Mouse (Mus musculus) bone marrow, adult 2 months (tissue): ENCODE data around the gene Atcay.

Source experiments
- CTCF ChIP-seq: fragments of 200-500 bp; IDR thresholded peaks from 2 replicates; pipeline ENCODE4 v1.5.1; 2011; ENCODE audit warnings: low read length, control low read depth; ENCODE audit not compliant: control insufficient read depth, insufficient read depth
- POLR2A ChIP-seq: fragments of 200-500 bp; IDR thresholded peaks from 2 replicates; pipeline ENCODE4 v1.6.1; 2011; ENCODE audit warnings: low read depth, mild to moderate bottlenecking, control low read depth, low read length, borderline replicate concordance; ENCODE audit not compliant: control insufficient read depth

DNA sequence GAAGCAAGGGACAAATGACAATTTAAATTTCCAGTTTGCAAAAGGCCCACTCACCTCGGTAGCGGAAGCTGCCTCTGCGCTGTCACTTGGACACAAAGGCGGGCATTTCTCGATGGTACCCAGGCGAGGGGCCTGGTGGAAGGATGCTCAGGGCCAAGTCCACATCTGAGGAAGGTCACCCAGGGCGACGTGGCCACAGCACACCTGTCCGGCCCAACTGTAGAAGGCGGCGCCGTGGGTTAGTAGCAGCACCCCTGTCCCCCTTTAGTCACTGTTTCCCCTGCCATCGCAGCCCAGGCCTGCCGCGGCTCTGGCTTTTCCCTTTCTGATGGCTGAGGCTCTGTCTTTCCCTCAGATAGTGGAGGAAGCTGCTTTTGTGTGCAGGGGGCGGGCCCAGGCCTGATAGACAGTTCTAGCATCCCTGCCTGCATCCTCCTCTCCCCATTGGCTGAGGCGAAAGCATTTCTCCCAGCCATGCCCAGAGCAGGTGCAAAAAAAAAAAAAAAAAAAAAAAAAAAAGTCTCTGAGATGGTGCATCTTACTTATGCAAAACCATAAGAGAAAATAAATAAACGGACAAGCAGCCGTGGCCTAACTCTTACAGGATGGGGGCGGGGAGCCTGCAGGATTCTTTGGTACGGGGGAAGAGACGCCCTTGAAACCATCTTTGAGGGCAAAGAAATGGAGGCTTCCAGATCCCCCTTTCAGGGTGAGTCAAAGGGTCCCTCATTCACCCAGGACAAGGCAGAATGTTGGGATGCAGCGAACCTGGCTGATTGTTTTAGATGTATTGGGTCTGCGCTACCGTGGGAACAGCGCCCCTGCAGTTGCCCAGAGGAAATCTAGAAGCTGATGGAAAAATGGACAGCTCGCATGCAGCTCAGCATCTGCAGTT lies at the start of gene Atcay:
- no peak for TF ChIP-seq POLR2A
- TF ChIP-seq CTCF, result peak; percentile 41; the same call in 1 of the 2 replicates
